Comparison of ENCODE assay signal across 11 mouse cellular contexts in the genomic region with DNA sequence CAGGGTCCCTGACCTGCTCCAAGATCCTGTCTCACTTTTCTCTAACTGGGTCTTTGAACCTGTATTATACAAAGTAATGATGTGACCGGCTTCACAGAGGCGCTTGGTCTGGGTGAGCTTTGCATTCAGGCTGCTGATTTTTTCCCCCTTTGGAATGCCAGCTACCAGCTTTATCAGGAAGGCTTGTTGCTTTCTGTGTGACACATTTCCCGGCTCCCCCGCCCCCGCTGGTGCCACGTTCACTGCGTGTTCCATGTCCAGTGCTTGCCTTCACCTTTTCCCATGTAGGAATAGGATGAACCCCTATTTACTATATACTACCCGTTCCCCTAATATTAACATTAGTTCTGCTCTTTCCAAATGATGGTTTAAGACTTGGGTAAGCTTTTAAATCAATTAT. TPM values are rescaled to one million over a fixed set of nuclear protein-coding genes. Genes with fewer than 3 reads are reported as not detected.
"Had no signal": no experiment of that assay in that cellular context is flagged by ENCODE, and none has a peak within 500 bp of the region (broad histone marks: within the 10 kb centered on the region; RNA-seq: fewer than 3 reads in every experiment).

No protein-coding gene starts in this region.

- H3K4me1 ChIP-seq: liver, embryonic 12.5 days; midbrain, embryonic 12.5 days; neural tube, embryonic 13.5 days had no signal

- H3K4me3 ChIP-seq: limb, embryonic 15.5 days; liver, embryonic 12.5 days; midbrain, embryonic 12.5 days; neural tube, embryonic 13.5 days had no signal

- H3K27me3 ChIP-seq: limb, embryonic 15.5 days; liver, embryonic 12.5 days; midbrain, embryonic 12.5 days; neural tube, embryonic 13.5 days had no signal

- H3K36me3 ChIP-seq: limb, embryonic 15.5 days; liver, embryonic 12.5 days; midbrain, embryonic 12.5 days; neural tube, embryonic 13.5 days had no signal

- H3K9me3 ChIP-seq: limb, embryonic 15.5 days; liver, embryonic 12.5 days; midbrain, embryonic 12.5 days; neural tube, embryonic 13.5 days had no signal

- H3K9ac ChIP-seq: limb, embryonic 15.5 days; liver, embryonic 12.5 days; midbrain, embryonic 12.5 days; neural tube, embryonic 13.5 days had no signal

- ATAC-seq: liver, embryonic 12.5 days; midbrain, embryonic 16.5 days had no signal

- DNase-seq: kidney, adult 11 months; kidney, adult 9 months; kidney, postnatal 36 days; spleen, adult 18-20 months; thymus, postnatal 4 days had no signal

- H3K27ac ChIP-seq: limb, embryonic 15.5 days; liver, embryonic 12.5 days; midbrain, embryonic 12.5 days; neural tube, embryonic 13.5 days had no signal

- H3K4me2 ChIP-seq: limb, embryonic 15.5 days; liver, embryonic 12.5 days; midbrain, embryonic 12.5 days; neural tube, embryonic 13.5 days had no signal

RNA-seq across cellular contexts. Expression of a gene that starts 27.4 kb away (rescaled TPM):
- total RNA-seq: megakaryocyte-erythroid progenitor cell, adult 5-6 weeks had no signal
